Mouse (Mus musculus) thymus, adult 2 months (tissue): Measurements from ENCODE around the gene Pramel7.

Experiments used
- CTCF ChIP-seq: fragments of 200-500 bp; IDR thresholded peaks from 2 replicates; pipeline ENCODE4 v1.5.1; 2012; ENCODE audit warnings: mild to moderate bottlenecking, control low read depth, low read length, moderate library complexity, borderline replicate concordance; ENCODE audit not compliant: control insufficient read depth, poor library complexity, insufficient read depth; ENCODE audit errors: extremely low read depth
- POLR2A ChIP-seq: fragments of 200-500 bp; IDR thresholded peaks from 2 replicates; pipeline ENCODE4 v1.6.1; 2012; ENCODE audit warnings: mild to moderate bottlenecking, low read length, control low read depth, moderate library complexity; ENCODE audit not compliant: control insufficient read depth, poor library complexity, insufficient read depth; ENCODE audit errors: extremely low read depth

DNA sequence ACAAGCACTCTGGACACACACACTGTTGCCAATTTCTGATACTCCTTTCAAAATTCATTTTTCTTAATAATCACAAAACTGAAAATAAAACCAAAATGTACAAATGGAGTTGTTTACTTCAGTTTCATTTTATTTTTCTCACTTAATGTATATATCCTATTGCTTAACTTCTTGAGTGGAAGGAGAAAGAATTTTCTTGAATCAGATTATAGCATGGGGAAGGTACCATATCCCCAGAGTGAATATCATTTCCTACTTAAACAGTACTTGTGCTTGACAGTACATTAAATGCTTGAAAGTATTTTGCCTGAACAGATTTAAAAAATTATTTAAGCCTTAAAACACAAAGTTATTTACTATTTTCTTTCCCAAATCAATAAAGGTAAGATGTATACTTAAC, 43.2 kb downstream of the Pramel7 start, which contains the start of gene Olfr1126:
- TF ChIP-seq CTCF = no peak
- no peak for TF ChIP-seq POLR2A
